Mouse (Mus musculus): ENCODE measurements at regions not wholly inside any gene's neighbourhood (a gene's known extent, or its start where the extent isn't known, plus 50 kb on each side); places are given as distances from the start of the nearest gene placed in this dataset.

GRCm38 (mm10) chr15:71310230-71310629, 2524.1 kb upstream of the Gm6569 start:
- TF ChIP-seq CTCF (conservative IDR thresholded peaks at IDR 0.05; ENCODE audit: low read length) (no peak; the same call in 1 of the 2 replicates), POU5F1 (IDR thresholded peaks at IDR 0.05; ENCODE audit: borderline replicate concordance, low read length) (no peak), NANOG (IDR thresholded peaks at IDR 0.05; ENCODE audit: borderline replicate concordance, low read length) (no peak)

All from E14TG2a.4 (cell line).